Mouse (Mus musculus): Measurements from ENCODE around the gene Rhbdf1.

DNA sequence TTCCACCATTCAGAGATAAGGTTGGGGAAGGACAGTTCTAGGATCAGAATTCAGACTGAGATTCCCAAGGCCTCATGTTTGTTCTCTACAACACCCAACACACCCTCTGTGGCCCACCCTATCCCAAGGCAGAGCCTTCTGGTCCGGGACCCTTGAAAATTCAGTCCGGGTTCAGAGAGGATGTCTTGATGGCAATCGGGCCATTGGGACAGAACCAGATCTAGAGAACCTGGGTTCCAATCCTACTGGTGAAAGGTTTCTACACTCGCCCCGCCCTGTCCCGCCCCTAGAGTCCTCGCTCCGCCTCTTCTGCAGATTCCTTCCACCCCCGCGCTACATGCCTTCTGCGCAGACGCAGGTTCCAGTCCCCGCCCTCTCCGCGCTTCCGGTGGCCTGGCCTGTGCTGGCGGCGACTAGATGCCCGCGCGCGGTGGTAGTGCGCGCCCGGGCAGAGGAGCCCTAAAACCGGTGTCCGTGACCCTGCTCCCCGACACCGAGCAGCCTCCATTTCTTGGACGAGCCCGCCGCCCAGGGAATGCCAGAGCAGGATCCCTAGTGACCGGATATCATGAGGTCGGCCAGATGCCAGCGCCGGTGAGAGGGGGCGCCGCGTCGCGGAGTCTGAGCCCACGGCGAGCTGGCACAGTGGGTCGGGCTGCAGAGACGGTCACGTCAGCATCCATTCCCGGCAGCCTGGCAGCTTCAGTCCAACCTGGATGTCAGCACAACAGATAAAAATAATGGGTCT is 4.2 kb upstream of the Rhbdf1 start, which contains the start of gene Mpg:
- TF ChIP-seq GATA1 (IDR thresholded peaks at IDR 0.05; ENCODE audit: borderline replicate concordance, low read length) (no peak), FLI1 (IDR thresholded peaks at IDR 0.05; ENCODE audit: low read length) (peak; percentile 45; the same call in 1 of the 2 replicates)
